Mouse (Mus musculus) left cerebral cortex, postnatal 25 days (tissue): ENCODE results near the gene Tmem120b. TPM values are rescaled to one million over a fixed set of nuclear protein-coding genes. Genes with fewer than 3 reads are reported as not detected.

Experiments
- DNase-seq, 2 experiments: peaks; one replicate each; pipeline ENCODE4 v3.0.0; 2022; ENCODE audit warnings: low spot score in 2 of 2, mixed read lengths in 1 of 2
- intact Hi-C: fragments of 180-260 bp; cut with DNase I; formaldehyde crosslinking; loops from one replicate; pipeline ENCODE4 v1.15.1; 2025
- total RNA-seq, 2 experiments: library from RNA; stranded (reverse); gene quantifications; 2 replicates each; pipeline ENCODE4 v1.2.3; 2021

The Tmem120b gene
- total RNA-seq, 2 experiments from 2014 or later: 14.3 to 17.1 TPM

DNA sequence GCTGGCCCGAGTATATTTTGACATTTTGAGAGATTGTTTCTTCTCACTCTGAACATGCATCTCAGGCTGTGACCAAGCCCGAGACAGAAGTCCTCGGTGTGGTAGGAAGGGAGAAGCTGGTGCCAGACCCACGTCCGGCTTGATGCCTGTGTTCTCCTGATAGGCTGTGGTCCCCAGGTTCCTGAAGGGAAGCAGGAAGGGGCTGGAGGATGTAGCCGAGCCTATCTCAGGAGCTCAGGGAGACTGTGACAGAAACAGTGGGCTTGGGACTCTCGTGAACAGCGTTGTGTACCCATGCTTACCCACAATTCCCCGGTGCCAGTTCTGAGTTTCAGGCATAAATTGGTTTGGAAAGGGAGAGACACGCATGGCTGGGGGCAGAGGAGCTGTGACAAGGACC, 50.6 kb downstream of the Tmem120b start:
- intact Hi-C loops: no loop called here
- DNase-seq: no peak

DNA sequence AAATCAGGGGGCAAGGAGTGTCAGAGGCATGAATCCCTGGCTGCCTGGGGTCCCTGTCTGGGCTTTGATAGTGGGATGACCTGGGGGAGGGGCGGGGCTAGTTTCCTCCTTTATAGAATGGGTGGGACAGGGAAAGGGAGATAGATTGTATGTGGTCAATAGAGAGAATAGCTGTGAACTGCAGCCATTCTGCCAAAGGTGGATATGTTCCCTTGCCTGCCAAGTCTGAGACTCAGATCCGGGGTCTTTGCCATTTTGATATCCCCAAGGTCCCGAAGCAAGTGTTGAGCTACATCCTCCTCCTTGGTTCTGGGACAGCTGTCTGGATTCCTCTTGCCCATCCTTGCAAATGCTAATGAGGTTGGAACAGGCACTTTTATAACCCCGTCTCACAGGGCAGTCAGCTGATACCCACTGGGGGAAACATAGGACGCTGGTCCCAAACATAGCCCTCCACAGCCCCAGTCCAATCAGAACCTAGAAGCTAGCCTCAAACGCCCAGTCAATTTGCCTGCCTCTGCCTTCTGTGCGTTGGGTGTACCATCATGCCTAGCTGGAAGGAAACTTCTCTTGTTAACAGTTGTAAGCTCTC, 52.5 kb downstream of the Tmem120b start:
- DNase-seq: no peak
- intact Hi-C loops: no loop called here

DNA sequence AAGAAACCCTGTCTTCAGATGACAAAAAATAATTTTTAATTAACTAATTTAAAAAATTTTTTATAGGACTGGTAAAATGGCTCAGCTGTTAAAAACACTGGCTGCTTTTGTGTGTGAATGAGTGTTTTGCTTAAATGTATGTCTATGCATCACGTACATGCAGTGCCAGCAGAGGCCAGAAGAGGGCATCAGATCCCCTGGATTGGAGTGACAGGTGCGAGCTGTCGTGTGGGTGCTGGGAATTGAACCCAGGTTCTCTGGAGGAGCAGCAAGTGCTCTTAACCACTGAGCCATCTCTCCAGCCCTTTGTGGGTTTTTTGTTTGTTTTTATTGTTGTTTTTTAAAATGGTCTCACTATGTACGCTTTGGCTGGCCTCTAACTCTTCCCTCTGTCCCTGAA, 54.0 kb downstream of the Tmem120b start:
- DNase-seq: no peak
- intact Hi-C loops: no loop called here

DNA sequence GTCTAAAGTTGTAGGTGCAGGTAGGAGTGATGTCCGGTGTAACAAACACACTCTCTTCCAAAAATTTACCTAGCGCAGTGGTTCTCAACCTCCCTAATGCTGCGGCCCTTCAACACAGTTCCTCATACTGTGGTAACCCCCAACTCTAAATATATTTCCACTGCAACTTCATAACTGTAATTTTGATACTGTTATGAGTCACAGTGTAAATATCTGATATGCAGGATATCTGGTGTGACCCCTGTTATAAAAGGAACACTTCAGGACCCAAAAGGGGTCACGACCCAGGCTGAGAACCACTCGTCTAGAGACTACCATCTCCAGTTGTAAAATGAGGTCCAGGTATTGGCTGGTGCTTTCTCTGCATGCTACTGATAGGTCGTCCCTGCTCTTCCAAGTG, 56.9 kb downstream of the Tmem120b start:
- no peak for DNase-seq
- intact Hi-C loops: no loop called here

DNA sequence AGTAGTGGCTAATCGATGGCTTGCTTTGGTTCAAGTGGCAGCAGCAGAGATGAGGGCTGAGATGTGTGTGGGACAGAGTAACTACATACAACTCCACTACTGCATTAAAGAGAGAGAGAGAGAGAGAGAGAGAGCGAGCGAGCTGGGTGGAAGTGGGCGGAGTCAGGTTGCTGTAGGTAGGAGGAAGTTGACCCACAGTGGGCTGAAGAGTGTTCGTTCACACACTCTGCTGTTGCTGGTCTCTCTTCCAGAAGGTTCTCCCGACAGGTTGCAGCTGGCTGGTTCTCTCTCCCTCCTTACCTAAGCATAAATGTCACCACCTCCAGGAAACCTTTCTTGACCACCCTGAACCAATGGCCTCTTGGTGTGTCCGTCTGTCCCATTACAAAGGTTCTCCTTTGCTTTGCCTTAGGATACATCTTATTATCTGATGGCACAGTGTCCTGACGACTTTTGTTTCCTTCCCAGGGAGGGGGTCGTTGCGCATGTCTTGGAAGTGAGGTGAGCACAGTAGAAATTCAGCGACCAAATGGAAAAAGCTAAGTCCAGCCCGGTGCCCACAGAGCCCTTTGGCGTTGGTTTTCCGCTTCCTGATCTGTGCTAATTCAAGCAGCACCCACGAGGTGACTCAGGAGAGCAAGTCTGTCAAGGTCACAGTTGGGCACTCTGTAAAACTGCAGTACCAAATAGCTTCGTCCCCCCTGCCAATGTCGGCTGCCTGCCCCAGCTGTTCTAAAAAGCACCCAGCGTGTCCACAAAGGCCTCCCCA, 57.6 kb downstream of the Tmem120b start:
- no peak for DNase-seq
- intact Hi-C loops: no loop called here

DNA sequence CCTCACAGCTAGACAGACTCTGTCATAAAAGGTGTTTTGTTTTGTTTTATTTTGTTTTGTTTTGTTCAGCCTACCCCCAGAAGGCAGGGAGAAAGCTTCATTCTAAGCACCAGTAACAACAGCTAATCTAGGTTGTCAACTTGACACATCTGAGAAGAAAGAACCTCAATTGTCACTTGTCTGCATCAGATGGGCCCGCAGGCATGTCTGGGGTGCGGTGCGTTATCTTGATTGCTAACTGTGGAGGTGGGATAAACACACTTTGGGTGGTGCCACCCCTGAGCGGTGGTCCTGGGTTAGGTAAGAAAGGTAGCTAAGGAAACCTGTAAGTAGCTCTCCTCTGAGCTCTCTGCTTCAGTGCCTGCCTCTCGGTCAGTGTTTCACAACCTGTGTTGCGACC, 58.8 kb downstream of the Tmem120b start:
- no peak for DNase-seq
- intact Hi-C loops: no loop called here

DNA sequence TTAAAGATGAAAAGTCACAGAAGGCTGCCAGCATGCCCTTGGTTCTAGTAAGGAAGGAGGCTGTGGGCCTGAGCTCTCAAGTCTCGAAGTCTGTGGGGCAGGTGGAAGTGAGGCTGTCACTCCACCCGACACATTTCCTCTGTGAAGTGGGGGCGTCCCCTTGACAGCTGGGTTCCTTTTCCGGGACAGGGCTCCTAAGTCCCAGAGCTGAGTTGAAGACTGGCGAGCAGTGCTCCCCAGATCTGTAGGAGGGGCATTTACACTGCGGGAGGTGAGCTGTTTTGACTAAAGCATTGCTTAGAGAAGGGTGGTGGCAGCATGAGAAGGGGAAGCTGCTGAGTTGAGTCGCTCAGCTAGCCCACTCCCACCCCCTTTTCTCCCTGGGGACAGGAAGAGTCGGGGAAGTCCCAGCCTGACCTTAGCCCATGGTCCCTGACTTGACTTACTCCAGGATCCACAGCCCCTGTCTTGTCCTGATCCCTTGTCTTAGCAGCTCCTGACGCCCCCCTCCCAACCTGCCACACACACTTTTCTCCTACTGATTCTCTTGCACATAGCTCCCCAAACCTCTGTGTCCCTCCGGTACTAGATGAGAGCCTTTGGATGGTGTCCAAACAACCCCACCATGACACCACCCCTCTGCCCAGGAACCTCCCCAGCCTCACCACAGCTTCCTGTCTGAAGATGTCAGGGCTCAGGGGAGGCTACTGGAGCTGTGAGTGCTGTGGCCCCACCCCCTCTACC, 60.4 kb downstream of the Tmem120b start:
- no peak for DNase-seq
- intact Hi-C loops: no loop called here

DNA sequence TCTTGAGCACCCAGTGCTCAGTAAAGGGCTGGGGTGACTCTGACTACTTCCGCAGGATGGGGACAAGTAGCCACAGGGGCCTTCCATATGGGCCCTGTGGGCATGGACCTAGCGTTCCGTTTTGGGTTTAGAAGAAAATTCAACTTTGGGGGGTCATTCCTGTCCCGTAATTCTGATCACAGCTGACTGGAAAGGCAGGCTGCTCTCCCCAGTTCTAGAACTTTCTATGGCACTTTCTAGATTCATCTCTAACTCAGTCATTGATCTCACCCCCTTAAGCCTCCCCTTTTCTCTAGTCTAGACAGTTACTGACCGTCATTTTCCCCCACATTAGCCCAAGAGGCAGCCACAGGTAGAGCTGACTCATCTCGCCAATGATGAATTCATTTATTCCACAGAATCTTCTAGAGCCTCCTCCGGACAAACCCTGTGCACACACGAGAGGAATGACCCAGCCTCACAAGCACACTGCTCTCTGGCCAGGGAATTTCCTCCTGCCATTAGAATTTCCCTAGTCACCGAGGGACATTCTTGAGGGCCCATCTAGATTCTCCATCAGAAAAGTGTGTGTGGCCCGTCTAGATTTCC, 61.0 kb downstream of the Tmem120b start:
- no peak for DNase-seq
- intact Hi-C loops: no loop called here

DNA sequence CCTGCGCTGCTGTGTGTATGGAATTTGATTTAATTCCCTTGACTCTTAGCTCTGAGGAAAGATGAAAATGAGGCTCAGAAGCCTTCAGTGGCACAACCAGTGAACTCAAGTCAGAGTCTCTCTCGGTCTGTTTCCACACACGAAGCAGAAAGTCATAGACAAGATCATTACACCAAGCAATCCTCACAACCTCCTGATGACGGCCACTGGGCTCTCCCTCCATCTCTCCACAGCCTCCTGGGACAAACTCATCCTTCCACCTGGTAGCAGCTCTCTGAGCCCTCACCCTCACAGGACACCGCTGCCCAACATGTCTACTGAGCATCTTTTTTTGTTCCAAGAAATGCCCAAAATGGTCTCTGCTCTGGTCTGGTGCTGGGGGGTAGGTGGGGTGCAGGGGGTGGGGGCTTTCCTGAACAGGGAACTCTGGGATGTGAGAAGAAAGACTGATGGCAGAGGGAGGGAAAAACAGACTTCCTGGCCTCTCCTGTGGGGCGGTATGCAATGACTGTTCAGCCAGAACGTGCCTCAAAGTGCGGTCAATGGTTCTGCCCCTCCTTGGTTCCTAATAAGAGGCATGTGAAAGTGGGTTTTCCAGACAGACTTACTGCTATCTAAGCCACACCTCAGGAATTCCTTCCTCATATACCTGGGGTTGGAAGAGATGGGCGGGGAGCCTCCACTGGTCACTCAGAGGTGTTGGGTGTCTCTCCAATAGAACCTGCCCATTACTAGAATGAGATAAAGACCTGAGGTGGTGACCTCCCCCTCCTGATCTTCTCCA, 62.0 kb downstream of the Tmem120b start:
- intact Hi-C loops: loop anchor here (5.0 kb wide), 2 partner anchors 42 to 68 kb away; no protein-coding TSS in a partner anchor
- DNase-seq: no peak

DNA sequence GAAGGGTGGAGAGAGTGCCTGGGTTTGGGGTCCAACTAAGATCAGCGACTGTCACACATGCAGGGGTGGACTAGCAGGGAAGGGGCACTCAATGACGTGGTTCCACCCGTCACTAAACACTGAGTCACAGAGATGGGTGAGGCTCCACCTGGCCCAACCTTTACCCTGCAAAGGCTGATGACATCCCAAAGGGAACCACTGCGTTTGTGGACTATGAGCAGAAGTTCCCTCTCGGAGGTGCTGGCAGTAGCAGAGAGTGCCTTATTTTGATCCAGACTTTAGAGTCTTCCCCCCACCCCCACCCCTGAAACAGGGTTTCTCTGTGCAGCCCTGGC, 62.6 kb downstream of the Tmem120b start:
- intact Hi-C loops: loop anchor here (5.0 kb wide), 2 partner anchors 42 to 68 kb away; no protein-coding TSS in a partner anchor
- DNase-seq: no peak

DNA sequence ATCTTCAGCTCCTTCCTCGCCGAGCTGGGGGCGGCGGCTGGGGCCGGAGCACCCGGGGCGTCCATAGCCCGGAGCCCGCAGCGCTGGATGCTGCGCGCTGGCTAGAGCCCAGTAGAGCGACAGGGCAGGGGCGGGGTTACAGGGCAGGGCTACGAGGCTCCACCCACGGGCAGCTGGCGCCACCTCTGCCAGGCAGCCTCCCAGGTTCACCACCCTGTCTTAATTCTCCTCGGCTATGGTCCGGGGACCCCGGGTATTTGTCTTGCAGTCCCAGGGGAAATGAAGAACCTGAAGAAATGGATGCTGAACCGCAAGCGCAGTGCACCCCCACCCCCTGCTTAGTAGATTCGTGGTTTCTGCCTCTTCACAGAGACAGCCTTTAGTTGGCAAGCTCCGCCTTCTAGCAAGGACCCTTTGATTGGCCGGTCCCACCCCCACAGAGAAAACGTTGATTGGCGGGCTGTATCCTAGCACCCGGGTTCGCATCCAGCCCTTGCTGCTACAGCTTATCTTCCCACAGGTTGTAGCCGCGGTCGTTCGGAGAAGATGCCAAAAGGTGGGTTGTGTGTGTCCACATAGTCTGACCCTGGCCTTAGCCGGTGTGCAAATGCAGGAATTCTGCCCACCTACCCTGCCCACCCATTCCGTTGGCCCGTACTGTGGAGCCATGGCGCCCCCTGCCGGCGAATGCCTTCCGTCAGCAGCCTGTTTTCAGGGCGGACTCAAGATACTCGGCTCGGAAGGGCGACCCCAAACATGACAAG, 64.3 kb downstream of the Tmem120b start, which contains the start of gene Rhof:
TSS of gene Rhof (minus strand) at position 385 of the 764 bp plus-strand sequence.
- peak; percentile 87 to 93 for DNase-seq
- intact Hi-C loops: loop anchor here (1.0 to 5.0 kb wide), 4 partner anchors 16 to 70 kb away; no protein-coding TSS in a partner anchor

DNA sequence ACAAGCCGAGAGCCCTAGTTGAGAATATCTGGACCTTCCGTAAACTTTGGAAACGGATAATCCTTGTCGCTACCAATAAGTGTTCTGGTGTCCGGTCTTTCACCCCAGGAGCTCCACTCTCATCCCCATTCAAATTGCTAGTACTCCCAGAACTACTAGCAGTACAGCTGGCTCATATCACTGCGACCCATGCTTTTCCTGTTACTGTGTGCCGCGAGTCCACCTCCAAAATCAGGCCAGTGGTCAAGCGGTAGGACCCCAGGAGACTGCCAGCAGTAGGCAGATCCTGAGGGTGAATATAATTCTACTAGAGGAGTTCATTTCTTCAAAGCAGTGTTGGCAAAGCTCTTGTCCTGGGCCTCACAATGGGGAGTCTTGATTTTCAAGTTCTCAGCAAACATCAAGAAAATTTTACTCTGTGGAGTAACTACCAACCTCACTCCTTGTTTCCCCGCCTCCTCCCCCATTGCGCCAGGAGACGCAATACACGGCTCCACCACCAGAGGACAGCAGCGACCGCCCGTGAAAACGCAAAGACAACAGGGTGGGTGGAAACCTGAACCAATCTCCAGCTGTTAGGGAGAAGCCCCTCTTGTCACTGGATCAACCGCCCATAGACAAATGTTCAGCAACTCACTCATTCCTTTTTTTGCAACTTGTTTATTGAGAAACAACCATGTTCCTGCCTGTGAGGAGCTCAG, 65.0 kb downstream of the Tmem120b start:
- DNase-seq: peak; percentile 84 to 94
- intact Hi-C loops: loop anchor here (1.0 to 5.0 kb wide), 4 partner anchors 16 to 71 kb away; no protein-coding TSS in a partner anchor

DNA sequence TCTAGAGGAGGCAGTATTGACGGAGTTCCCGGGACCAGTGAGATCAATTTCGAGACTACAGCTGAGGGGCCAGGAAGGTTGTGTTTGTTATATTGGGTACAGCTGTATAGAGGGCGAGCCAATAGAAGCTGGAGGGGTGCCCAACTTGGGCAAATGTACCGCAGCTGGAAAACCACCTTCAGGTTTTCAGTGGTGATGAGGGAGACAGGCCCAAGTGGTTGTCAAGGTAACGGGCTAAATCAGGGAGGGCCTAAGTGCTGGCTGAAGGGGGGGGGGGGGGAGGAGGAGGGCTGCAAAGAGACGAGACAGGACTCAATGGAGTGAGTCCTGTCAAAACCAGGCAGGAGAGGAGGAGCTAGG, 65.5 kb downstream of the Tmem120b start:
- peak in 1 of 2 experiments; percentile 52 for DNase-seq
- intact Hi-C loops: loop anchor here (1.0 to 5.0 kb wide), 4 partner anchors 16 to 71 kb away; no protein-coding TSS in a partner anchor

DNA sequence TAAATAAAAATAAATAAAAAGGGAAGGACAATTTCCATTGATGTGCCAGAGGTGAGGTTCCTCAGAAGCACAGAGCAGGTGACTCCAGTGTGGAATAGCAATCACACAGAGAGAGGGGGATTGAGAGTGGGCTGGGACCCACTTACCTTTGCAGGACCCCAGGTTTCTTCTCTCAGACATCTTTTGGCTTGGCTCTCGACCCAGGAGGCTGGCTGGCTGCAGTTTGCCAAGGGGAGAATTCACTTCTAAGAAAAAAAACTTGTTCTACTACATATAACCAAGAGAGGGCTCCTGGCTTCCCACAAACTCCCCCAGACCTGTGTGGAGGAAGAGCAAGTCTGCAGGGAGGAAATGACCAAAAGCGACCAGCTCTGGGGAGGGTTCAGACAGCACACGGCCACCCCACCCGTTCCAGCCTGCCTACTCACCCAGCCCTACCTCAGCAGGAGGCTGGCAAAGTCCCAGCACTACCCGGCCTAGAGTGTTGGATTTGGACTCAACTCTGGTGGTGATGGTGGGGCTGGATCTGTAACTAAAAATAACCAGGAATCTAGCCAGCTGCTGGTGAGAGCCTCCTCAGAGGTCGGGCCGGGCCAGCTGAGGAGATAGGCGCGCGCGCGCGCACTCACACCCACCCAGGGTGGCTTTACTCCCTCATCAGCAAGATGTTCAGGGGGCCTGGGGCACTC, 66.1 kb downstream of the Tmem120b start:
- DNase-seq: peak in 1 of 2 experiments; percentile 74
- intact Hi-C loops: loop anchor here (5.0 kb wide), 2 partner anchors 38 to 72 kb away; no protein-coding TSS in a partner anchor

DNA sequence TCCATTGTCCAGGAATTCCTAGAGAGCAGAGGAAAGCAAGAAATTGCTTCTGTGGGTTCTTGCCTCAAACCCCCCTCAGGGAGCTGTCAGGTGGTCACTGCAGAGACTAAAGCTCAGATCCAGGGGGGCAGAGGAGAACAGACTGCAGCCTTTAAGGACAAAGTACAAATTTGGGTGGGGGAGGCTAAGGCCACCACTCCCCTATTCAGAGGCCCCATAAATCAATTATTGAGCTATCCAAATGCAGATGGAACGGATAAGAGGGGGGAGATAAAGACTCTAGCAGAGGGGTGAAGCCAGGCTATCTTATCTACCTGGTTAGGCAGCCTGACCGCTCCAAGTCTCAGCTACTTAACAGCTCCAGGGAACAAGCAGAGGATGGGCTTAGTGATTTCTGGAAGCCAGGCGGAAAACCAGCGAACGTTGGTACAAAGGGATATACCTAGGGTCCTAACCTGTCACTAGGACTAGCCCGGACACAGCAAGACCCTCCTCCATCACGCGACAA, 66.7 kb downstream of the Tmem120b start:
- intact Hi-C loops: loop anchor here (5.0 kb wide), 2 partner anchors 37 to 73 kb away; no protein-coding TSS in a partner anchor
- DNase-seq: no peak

DNA sequence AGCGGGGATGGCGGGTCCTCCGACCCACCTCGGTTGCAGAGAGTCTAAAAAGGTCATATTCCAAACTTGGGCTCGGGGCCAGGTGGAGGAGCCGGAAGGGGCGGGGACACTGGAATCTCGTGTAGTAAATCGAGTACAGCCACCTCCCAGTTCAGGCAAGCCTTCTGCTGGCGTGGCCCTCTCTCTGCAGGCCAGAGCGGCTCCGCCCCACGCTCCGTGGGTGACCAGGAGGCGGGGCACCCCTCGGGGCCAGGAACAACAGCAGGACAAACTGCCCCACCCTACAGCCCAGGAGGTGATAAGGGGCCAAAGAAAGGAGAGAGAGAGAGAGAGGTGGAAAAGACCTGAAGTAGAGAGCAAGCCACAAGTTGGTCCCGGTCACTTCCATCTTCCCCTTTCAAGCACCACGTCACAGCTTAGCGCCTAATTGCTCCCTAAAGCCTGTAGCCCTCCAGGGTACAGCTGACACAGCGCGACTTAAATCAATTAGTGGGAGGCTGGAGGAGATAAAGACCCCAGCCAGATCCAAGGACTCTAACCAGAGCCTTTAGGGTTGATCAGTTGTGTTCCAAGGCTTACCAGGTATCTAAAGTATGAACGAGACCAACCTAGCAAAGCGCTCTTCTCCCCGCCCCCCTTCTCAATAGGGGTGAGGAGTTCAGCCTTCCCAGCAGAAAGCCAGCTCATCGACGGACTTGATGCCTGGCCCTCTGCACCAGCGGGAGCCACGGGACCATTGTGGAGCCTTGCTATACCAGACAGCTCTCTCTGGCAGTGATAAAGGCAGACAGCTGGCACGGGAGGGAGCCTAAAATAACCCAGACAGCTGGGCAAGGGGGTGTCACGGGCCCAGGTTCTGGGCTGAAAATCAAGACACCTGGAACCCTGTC, 67.5 kb downstream of the Tmem120b start:
- peak; percentile 73 to 84 for DNase-seq
- intact Hi-C loops: no loop called here
